Mouse (Mus musculus) gastrocnemius, adult 2 months (tissue): ENCODE results near the gene Rpp14. TPM values are rescaled to one million over a fixed set of nuclear protein-coding genes. Genes with fewer than 3 reads are reported as not detected.
"Not testable (repeated sequence)": the region's sequence is repeated elsewhere in the genome, so short reads cannot be mapped to it uniquely, and the experiment has no call there.

Experiments
- DNase-seq: peaks from one replicate; pipeline ENCODE4 v3.0.0; 2022
- H3K27ac ChIP-seq: fragments of 200-600 bp; 2 replicates; pipeline ENCODE4 v1.8.1; 2022; ENCODE audit warnings: mild to moderate bottlenecking
- H3K4me3 ChIP-seq: fragments of 200-600 bp; 2 replicates; pipeline ENCODE4 v1.8.1; 2022; ENCODE audit warnings: mild to moderate bottlenecking, moderate library complexity
- CTCF ChIP-seq: fragments of 200-600 bp; IDR thresholded peaks from 2 replicates; pipeline ENCODE4 v1.8.1; 2022; ENCODE audit warnings: antibody characterized with exemption, mild to moderate bottlenecking, moderate library complexity
- intact Hi-C: fragments of 180-260 bp; cut with DNase I; formaldehyde crosslinking; loops from one replicate; pipeline ENCODE4 v1.15.1; 2025
- total RNA-seq, 2 experiments: library from RNA; stranded (reverse); gene quantifications; 2 replicates each; pipeline ENCODE4 v1.2.3; 2021

The Rpp14 gene
- total RNA-seq, 2 experiments from 2014 or later, result 24.2 to 31.5 TPM

DNA sequence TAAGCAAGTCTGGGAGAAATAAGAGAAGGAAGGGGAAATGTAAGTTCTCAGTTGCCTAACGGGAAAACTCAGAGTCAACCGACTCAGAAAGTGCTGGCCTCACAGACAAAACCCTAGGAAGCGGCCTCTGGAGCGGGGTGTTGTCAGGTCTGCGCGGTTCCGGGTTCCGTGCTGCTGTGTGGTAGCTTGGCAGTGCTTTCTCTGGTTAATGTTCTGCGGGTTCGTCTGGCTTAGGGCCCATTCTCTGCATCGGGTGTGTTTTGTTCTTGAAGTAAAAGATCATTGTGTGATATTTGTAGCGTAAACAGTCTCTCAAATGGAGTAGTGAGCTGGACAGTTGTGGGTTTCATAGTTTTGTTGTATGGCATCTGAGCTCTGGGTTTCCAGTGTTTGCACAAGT lies 22.5 kb downstream of the Rpp14 start:
- intact Hi-C loops, result no loop called here
- H3K4me3 ChIP-seq, result no peak overlapping the region
- DNase-seq, result no peak
- no peak overlapping the region for H3K27ac ChIP-seq
- TF ChIP-seq CTCF, result no peak

- intact Hi-C loops, result no loop called here
- H3K4me3 ChIP-seq, result no peak overlapping the region
- H3K27ac ChIP-seq, result no peak overlapping the region
- DNase-seq, result no peak
- TF ChIP-seq CTCF, result no peak
Measured at GRCm38 (mm10) chr14:8108047-8108446, 27.9 kb downstream of the Rpp14 start.

DNA sequence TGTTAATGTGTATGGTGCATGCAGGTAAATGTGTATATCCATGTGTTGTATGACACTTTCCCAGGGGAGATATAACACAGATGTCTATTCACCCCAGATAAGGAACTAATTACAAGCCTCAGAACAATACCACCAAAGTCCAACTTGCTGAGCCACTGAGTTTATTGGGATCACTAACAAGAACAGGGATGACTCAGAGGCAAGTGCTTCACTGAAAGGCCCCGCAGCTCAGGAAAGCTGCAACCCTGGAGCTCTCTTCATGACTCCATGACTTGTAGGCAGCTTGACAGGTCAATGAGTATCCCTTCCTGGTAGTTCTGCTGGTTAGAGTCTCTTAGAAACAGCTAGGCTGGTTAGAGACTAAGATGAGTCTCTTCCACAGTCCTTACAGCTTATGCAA lies 28.8 kb downstream of the Rpp14 start:
- no peak for DNase-seq
- no peak overlapping the region for H3K27ac ChIP-seq
- intact Hi-C loops, result no loop called here
- no peak overlapping the region for H3K4me3 ChIP-seq
- TF ChIP-seq CTCF, result no peak

DNA sequence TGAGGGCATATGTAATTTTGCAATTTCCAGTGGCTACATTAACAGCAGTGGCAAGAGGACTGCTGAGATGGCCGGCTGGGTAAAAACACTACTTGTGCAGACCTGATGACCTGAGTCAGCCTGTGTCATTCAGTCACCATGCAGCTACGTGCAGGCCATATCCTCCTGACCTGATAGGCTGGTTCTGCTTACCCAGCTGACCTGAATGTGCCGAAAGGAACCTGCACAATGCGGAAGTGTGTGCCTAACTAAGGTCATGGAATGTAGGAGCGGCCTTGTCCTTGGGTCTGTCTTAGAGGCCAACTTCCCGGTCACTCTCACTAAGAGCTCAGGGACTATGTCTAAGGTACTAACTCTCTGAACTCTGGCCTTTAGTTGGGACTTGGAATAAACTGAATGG lies 31.4 kb downstream of the Rpp14 start:
- TF ChIP-seq CTCF, result no peak
- Histone ChIP-seq H3K4me3 (no peak overlapping the region), H3K27ac (no peak overlapping the region)
- intact Hi-C loops, result no loop called here
- no peak for DNase-seq

DNA sequence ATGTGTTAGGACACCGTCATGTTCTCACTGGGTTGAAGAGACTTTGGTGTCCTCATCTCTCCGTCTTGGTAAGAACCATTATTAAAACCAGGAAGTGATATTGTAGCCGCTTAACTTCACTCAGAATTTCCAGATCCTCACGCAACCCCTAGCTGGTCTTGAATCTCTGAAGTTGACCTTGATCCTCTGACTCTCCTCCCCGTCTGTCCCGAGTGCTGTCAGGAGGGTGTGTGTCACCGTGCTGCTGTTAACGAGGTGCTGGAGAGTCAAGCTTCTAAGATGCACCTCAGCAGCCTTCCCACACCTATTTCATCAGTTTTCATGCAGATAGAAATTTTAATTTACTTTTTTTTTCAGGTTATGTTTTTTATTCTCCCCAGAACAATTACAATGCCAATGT lies 31.9 kb downstream of the Rpp14 start:
- no peak overlapping the region for H3K27ac ChIP-seq
- intact Hi-C loops, result no loop called here
- TF ChIP-seq CTCF, result no peak
- no peak overlapping the region for H3K4me3 ChIP-seq
- DNase-seq, result no peak

GRCm38 (mm10) chr14:8113616-8114015 lies 33.4 kb downstream of the Rpp14 start:
- no peak for TF ChIP-seq CTCF
- no peak for DNase-seq
- no peak overlapping the region for H3K27ac ChIP-seq
- intact Hi-C loops, result no loop called here
- no peak overlapping the region for H3K4me3 ChIP-seq

DNA sequence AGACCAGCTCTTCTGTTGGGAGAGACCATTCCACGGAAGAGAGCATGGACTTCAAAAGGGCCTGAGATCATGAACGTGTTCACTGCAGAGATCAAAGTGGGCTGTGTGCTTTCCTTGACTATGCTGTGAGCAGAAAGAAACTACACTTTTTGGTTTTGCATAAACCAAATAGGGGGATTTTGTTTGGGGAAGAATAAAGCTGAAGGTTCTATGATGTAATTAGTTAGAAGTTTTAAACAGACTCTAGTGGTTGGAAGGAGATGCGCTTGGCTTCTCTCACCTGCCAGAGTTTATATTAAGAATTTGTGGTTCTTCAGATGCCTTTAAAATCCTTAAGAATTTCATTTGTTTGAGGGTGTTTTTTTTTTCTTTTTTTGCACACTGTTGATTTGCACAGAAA lies 34.1 kb downstream of the Rpp14 start:
- no peak for DNase-seq
- no peak overlapping the region for H3K4me3 ChIP-seq
- no peak overlapping the region for H3K27ac ChIP-seq
- intact Hi-C loops, result no loop called here
- no peak for TF ChIP-seq CTCF

DNA sequence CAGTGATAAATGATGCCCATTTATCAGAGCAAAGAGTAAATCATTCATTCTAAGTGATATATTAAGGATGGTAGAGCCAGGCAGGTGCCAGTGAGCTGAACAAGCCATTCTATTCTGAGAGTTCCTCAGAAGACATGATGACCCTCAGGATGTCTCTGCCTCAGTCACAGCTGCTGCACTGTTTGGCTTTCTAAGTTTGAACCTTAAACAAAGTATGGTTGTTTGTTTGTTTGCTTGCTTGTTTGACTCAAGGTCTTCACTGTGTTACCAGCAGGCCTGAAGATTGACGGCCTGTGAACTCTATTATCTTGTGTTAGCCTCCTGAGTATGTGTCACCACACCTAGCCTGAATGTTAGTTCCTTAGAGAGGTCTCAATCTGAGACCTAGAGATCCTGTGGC lies 34.6 kb downstream of the Rpp14 start:
- intact Hi-C loops, result no loop called here
- TF ChIP-seq CTCF, result no peak
- Histone ChIP-seq H3K4me3 (no peak overlapping the region), H3K27ac (no peak overlapping the region)
- DNase-seq, result no peak

GRCm38 (mm10) chr14:8115772-8116171 lies 35.6 kb downstream of the Rpp14 start:
- no peak for DNase-seq
- no peak for TF ChIP-seq CTCF
- no peak overlapping the region for H3K4me3 ChIP-seq
- intact Hi-C loops, result no loop called here
- H3K27ac ChIP-seq, result no peak overlapping the region

DNA sequence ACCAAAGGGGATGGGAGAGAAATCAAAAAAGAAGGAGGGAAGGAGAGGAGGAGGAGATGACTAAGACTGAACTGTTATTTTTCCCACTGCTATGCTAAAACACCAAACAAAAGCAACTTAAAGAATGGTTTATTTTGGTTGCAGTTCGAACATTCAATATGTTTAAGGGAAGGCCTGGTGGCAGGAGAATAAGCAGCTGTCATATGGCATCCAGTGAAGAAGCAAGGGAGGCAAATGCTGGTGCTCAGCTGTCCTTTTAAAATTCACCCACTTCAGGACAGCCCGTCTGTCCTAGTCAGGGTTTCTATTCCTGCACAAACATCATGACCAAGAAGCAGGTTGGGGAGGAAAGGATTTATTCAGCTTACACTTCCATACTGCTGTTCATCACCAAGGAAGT lies 37.2 kb downstream of the Rpp14 start:
- Histone ChIP-seq H3K4me3 (no peak overlapping the region), H3K27ac (no peak overlapping the region)
- no peak for DNase-seq
- no peak for TF ChIP-seq CTCF
- intact Hi-C loops, result no loop called here

DNA sequence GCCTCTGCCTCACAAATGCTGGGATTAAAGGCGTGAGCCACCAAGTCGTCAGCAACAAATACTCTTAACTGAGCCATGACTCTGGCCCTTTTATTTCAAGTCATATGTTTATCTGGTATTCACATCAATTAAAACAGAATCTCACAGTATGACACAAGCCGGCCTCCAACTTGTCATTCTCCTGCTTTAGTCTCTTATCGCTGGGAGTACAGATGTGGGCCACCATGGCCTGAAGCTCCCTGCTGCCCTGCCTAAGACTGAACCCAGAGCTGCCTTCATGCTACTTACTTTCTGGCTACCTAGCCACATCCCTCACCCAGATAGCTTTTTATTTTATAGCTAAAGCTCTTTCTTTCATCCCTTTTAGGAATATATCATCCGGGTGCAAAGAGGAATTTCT lies 39.3 kb downstream of the Rpp14 start:
- H3K27ac ChIP-seq, result no peak overlapping the region
- DNase-seq, result no peak
- TF ChIP-seq CTCF, result no peak
- intact Hi-C loops, result no loop called here
- no peak overlapping the region for H3K4me3 ChIP-seq

GRCm38 (mm10) chr14:8119904-8120303 lies 39.7 kb downstream of the Rpp14 start:
- intact Hi-C loops, result no loop called here

GRCm38 (mm10) chr14:8123141-8123540 lies 43.0 kb downstream of the Rpp14 start:
- DNase-seq, result no peak
- intact Hi-C loops, result no loop called here
- no peak for TF ChIP-seq CTCF
- Histone ChIP-seq H3K4me3 (no peak overlapping the region), H3K27ac (no peak overlapping the region)

More at GRCm38 (mm10) chr14:8119904-8120303, 39.7 kb downstream of the Rpp14 start:
- TF ChIP-seq CTCF, result no peak
- no peak for DNase-seq
- Histone ChIP-seq H3K4me3 (no peak overlapping the region), H3K27ac (no peak overlapping the region)

DNA sequence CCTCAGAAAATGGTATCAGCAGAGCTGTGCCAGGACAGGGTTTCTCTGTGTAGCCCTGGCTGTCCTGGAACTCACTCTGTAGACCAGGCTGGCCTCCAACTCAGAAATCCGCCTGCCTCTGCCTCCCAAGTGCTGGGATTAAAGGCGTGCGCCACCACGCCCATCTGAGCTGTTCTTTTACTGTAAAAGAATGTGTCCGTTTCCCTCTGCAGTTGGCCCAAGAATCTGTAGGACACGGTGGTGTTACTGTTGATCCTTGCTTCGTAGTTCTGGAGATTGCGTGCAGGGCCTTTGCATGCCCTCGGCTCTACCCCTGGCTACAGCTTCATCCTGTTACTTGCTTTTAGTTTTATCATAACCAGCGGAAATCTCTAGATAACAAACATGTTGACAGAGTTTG lies 43.4 kb downstream of the Rpp14 start:
- H3K4me3 ChIP-seq, DNase-seq, intact Hi-C loops, H3K27ac ChIP-seq: not testable (repeated sequence)
